Mouse (Mus musculus): Measurements from ENCODE around the gene Gnb3. TPM values are rescaled to one million over a fixed set of nuclear protein-coding genes. Genes with fewer than 3 reads are reported as not detected.

Gene Gnb3
- polyA plus RNA-seq, 1 experiment from 2014 or later, result 0.69 TPM

DNA sequence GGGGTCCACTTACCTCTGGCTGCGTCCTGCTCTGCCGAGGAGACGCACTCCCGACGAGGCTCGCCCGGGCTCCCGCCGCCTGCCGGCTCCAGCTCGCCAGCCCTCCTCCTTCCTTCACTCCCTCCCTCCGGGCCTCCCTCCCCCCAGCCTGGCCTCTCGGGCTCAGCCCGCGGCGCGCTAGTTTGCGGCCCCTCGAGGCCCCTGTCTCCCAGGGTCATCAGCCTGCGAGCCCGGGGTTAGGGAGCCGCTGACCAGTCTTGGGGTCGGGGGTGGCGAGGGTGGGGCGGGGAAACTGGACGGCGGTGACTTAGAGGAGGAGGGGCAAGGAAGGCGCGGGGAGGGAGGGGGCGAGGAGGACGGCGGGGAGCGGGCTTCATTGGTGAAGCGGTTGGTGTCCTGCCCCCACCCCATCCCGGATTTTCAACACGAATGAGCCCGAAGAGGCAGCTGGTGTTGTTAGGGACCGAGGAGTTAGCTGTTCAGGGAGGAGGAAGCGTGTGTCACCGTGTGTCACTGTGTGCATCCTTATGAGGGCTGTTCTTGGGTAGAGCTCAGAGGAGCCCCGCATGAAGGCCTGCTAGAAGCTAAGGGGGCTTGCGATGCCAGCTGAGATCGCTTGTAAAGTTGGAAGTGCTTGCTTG lies 23.7 kb upstream of the Gnb3 start, which contains the start of gene Gpr162:
Gene Gpr162 (minus strand): TSS at position 326 of the 641 bp plus-strand sequence.
- peak; percentile 72 for ATAC-seq (ENCODE audit: low FRiP score)
- peak within 1 kb of the TSS; percentile 89 for H3K9ac ChIP-seq (replicated peaks)
- H3K4me1 ChIP-seq, result peaks cover 70% of the 10 kb centered on the region
- H3K27ac ChIP-seq (replicated peaks), result peak within 1 kb of the TSS; percentile 97
- H3K4me2 ChIP-seq, result peak within 1 kb of the TSS; percentile 72
- H3K9me3 ChIP-seq (replicated peaks), result no peaks in the 10 kb centered on the region
- WGBS, result under 1% methylated on average over 43 of the region's 43 CpGs
- peak within 1 kb of the TSS; percentile 71 for H3K4me3 ChIP-seq (replicated peaks)
- peaks cover 14% of the 10 kb centered on the region for H3K36me3 ChIP-seq
- H3K27me3 ChIP-seq (replicated peaks), result no peaks in the 10 kb centered on the region

GRCm38 (mm10) chr6:124863125-124863657 lies 23.1 kb upstream of the Gnb3 start:
- H3K36me3 ChIP-seq, result peaks cover 17% of the 10 kb centered on the region
- 0% methylated on average over 8 of the region's 16 CpGs for WGBS
- peak overlapping the region; percentile 89 for H3K9ac ChIP-seq (replicated peaks)
- peak overlapping the region; percentile 97 for H3K27ac ChIP-seq (replicated peaks)
- H3K4me2 ChIP-seq, result peak overlapping the region; percentile 72
- H3K9me3 ChIP-seq (replicated peaks), result no peaks in the 10 kb centered on the region
- ATAC-seq (ENCODE audit: low FRiP score), result peak; percentile 35
- H3K4me1 ChIP-seq, result peaks cover 76% of the 10 kb centered on the region
- peak overlapping the region; percentile 71 for H3K4me3 ChIP-seq (replicated peaks)
- no peaks in the 10 kb centered on the region for H3K27me3 ChIP-seq (replicated peaks)

- Histone ChIP-seq H3K27me3 (replicated peaks) (no peaks in the 10 kb centered on the region), H3K4me1 (peaks cover 82% of the 10 kb centered on the region), H3K4me2 (peak overlapping the region; percentile 72), H3K9ac (replicated peaks) (peak overlapping the region; percentile 89), H3K36me3 (peaks cover 17% of the 10 kb centered on the region), H3K27ac (replicated peaks) (peak overlapping the region; percentile 97), H3K4me3 (replicated peaks) (peak overlapping the region; percentile 71), H3K9me3 (replicated peaks) (no peaks in the 10 kb centered on the region)
- ATAC-seq (ENCODE audit: low FRiP score), result peak; percentile 3; the same call in 1 of the 2 replicates
- 8% methylated on average over 8 of the region's 8 CpGs for WGBS
Measured at GRCm38 (mm10) chr6:124862406-124863124, 22.5 kb upstream of the Gnb3 start.

GRCm38 (mm10) chr6:124861802-124862201 lies 21.7 kb upstream of the Gnb3 start:
- peaks cover 82% of the 10 kb centered on the region for H3K4me1 ChIP-seq
- peaks cover 17% of the 10 kb centered on the region for H3K36me3 ChIP-seq
- H3K27ac ChIP-seq (replicated peaks), result peak overlapping the region; percentile 97
- peak overlapping the region; percentile 89 for H3K9ac ChIP-seq (replicated peaks)
- H3K27me3 ChIP-seq (replicated peaks), result no peaks in the 10 kb centered on the region
- peak overlapping the region; percentile 71 for H3K4me3 ChIP-seq (replicated peaks)
- ATAC-seq (ENCODE audit: low FRiP score), result no peak
- WGBS, result 45% methylated on average over 3 of the region's 3 CpGs
- H3K4me2 ChIP-seq, result peak overlapping the region; percentile 72
- H3K9me3 ChIP-seq (replicated peaks), result no peaks in the 10 kb centered on the region

DNA sequence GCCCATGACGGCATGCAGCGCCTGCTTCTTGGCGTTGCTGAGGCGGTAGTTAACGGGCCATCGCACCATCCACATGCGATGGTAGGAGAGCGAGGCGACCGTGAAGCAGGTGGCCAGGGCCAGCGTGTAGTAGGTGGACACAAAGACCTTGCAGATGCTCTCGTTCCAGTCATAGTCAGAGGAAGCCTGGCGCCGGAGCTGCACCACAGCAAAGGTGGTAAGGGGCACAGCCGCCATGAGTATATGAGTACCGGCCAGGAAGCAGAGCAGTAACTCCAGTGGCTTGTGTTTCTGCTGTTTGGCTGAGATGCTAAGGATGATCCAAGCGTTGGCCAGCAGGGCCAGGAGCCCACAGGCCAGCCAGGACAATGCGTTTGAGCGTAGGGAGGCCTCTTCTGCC lies 21.2 kb upstream of the Gnb3 start:
- peak overlapping the region; percentile 72 for H3K4me2 ChIP-seq
- no peak for ATAC-seq (ENCODE audit: low FRiP score)
- WGBS, result 81% methylated on average over 19 of the region's 19 CpGs
- H3K27me3 ChIP-seq (replicated peaks), result no peaks in the 10 kb centered on the region
- H3K36me3 ChIP-seq, result peaks cover 17% of the 10 kb centered on the region
- H3K4me3 ChIP-seq (replicated peaks), result peak overlapping the region; percentile 71; the same call in 1 of the 2 replicates
- no peaks in the 10 kb centered on the region for H3K9me3 ChIP-seq (replicated peaks)
- H3K27ac ChIP-seq (replicated peaks), result peak overlapping the region; percentile 97
- H3K4me1 ChIP-seq, result peaks cover 84% of the 10 kb centered on the region
- peak overlapping the region; percentile 89 for H3K9ac ChIP-seq (replicated peaks)

- ATAC-seq (ENCODE audit: low FRiP score), result no peak
- Histone ChIP-seq H3K27ac (replicated peaks) (peak overlapping the region; percentile 97), H3K9ac (replicated peaks) (peak overlapping the region; percentile 32; the same call in 1 of the 2 replicates), H3K4me1 (peaks cover 84% of the 10 kb centered on the region), H3K9me3 (replicated peaks) (no peaks in the 10 kb centered on the region), H3K4me3 (replicated peaks) (peak overlapping the region; percentile 13; the same call in 1 of the 2 replicates), H3K4me2 (peak overlapping the region; percentile 72), H3K36me3 (peaks cover 17% of the 10 kb centered on the region), H3K27me3 (replicated peaks) (no peaks in the 10 kb centered on the region)
- WGBS, result 91% methylated on average over 9 of the region's 9 CpGs
Measured at GRCm38 (mm10) chr6:124860511-124860910, 20.4 kb upstream of the Gnb3 start.

- peak overlapping the region; percentile 32; the same call in 1 of the 2 replicates for H3K9ac ChIP-seq (replicated peaks)
- WGBS, result 5% methylated on average over 12 of the region's 12 CpGs
- H3K27ac ChIP-seq (replicated peaks), result peak overlapping the region; percentile 97
- H3K4me1 ChIP-seq, result peaks cover 83% of the 10 kb centered on the region
- peak overlapping the region; percentile 13 for H3K4me3 ChIP-seq (replicated peaks)
- no peaks in the 10 kb centered on the region for H3K27me3 ChIP-seq (replicated peaks)
- peak overlapping the region; percentile 72 for H3K4me2 ChIP-seq
- H3K36me3 ChIP-seq, result peaks cover 17% of the 10 kb centered on the region
- H3K9me3 ChIP-seq (replicated peaks), result no peaks in the 10 kb centered on the region
- no peak for ATAC-seq (ENCODE audit: low FRiP score)
Measured at GRCm38 (mm10) chr6:124859725-124860124, 19.6 kb upstream of the Gnb3 start.

DNA sequence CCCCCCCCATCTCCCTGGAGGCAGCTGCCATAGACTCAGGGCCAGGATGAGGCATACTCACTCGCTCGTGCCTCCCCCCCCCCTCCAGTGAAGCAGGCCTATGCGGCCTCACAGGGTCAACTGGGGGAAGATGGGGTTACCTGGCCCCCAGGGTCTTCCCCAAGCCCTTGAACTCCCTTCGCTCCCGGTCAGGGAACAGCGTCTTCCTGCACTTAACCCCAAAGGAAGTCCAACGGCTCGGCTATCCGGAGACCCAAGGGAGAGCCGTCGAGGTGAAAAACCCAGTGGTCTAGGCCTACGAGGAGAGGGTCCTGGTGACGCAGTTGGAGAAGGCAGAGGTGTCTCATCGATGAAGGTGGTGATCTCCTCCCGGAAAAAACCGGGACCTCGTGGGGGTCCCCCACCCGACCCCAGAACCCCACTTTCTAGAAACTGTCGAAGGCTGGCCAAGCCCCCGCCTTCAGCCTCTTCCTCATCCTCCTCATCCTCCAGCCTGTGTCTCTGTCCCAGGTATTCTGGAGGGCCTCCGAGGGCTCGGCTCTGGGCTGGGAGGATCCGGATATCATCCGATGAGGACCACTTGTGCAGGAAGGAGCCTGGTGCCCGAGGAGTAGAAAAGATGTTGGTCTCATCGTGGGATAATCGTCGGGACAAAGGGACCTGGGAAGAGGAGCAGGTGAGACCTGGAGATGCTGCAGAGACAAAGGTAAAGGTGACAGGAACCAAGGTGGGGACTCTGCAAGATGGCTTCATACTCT lies 18.7 kb upstream of the Gnb3 start:
- peak overlapping the region; percentile 95 for H3K27ac ChIP-seq (replicated peaks)

DNA sequence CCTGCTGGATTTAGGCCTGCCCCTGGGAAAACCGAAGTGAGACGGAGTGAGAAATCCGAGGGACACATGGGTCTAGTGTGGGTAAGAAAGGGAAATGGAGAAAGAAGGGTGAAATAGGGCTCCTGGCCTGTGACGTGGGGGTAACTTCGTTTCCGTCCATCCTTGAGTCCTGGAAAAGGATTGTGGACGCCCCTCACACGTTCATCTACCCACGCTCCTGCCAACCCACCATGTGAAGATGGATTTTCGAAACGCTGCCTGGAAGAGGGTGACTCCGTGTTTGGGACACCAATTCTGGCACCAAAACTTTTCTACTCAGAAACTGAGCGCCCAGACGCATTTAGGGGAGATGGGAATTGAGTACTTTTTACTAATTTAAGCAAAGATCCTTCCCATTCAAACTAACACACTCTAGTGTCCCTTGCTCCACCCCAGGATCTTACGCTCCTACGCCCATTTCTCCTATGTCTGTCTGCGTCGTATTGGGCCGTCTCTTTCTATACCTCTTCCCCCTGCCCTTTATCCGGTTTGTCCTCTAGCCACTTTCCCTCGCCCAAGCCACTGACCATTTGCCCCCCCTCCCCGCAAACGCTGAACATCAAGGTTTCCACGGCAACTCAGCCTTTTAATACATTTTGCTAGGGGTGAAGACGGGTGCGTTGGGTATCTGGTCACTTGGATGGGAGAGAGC lies 17.9 kb upstream of the Gnb3 start:
- Histone ChIP-seq H3K4me3 (replicated peaks) (peak overlapping the region; percentile 55), H3K4me2 (peak overlapping the region; percentile 63), H3K9ac (replicated peaks) (peak overlapping the region; percentile 77), H3K36me3 (peaks cover 31% of the 10 kb centered on the region), H3K9me3 (replicated peaks) (no peaks in the 10 kb centered on the region), H3K27me3 (replicated peaks) (no peaks in the 10 kb centered on the region), H3K27ac (replicated peaks) (peak overlapping the region; percentile 95), H3K4me1 (peaks cover 72% of the 10 kb centered on the region)
- no peak for ATAC-seq (ENCODE audit: low FRiP score)
- 23% methylated on average over 26 of the region's 26 CpGs for WGBS

More for the DNA sequence above, 18.7 kb upstream of the Gnb3 start:
- peak overlapping the region; percentile 63 for H3K4me2 ChIP-seq
- no peak for ATAC-seq (ENCODE audit: low FRiP score)
- H3K27me3 ChIP-seq (replicated peaks), result no peaks in the 10 kb centered on the region
- WGBS, result 78% methylated on average over 28 of the region's 28 CpGs
- H3K4me3 ChIP-seq (replicated peaks), result peak overlapping the region; percentile 55; the same call in 1 of the 2 replicates
- no peaks in the 10 kb centered on the region for H3K9me3 ChIP-seq (replicated peaks)
- peaks cover 24% of the 10 kb centered on the region for H3K36me3 ChIP-seq
- H3K4me1 ChIP-seq, result peaks cover 75% of the 10 kb centered on the region
- H3K9ac ChIP-seq (replicated peaks), result no peak overlapping the region; the same call in 1 of the 2 replicates

DNA sequence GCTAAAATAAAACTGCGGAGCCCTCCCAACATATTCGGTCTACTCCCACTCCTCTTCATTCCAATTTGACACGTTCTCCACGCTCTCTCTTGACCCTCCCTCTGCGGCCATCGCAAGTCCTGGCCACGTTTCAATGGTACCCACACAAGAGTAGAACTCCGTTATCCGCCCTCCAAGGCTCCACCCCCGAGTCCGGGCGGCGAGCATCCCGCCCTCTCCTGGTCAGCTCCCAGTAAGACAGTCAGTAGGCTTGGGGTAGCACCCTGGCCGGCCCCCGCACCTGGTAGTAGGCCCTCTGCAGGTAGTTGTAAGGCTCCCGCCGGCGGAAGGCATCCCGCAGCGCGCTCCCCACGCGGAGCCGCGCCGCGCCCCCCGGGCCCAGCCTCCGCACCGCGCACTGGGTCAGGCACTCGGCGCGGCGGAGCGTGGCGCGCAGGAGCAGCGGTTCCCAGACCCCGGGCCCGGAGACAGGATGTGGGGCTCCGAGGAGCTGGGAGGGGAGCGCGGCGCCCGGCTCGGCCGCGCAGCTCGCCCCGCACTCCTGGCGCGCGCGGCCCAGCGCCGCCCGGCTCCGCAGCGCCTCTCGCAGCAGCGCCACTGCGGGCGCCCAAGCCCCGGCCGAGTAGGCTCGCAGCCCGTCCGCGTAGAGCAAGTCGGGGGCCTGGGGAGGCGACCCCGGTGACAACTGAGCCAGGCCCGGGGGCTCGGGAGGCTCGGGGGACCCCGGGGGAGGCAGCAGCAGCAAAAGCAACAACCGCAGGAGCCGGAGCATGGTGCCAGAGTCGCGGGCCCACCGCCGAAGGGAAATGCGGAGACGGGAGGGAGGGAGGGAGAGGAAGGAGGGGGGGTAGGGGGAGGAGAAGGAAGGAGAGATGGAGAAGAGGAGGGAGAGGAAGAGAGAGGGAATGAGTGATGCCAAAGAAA lies 17.1 kb upstream of the Gnb3 start, which contains the start of gene P3h3:
Gene P3h3 (minus strand): TSS at position 837 of the 924 bp plus-strand sequence.
- Histone ChIP-seq H3K27me3 (replicated peaks) (no peaks in the 10 kb centered on the region), H3K36me3 (peaks cover 35% of the 10 kb centered on the region), H3K9ac (replicated peaks) (peak within 1 kb of the TSS; percentile 77), H3K4me2 (peak within 1 kb of the TSS; percentile 63), H3K9me3 (replicated peaks) (no peaks in the 10 kb centered on the region), H3K27ac (replicated peaks) (peak within 1 kb of the TSS; percentile 95), H3K4me3 (replicated peaks) (peak within 1 kb of the TSS; percentile 55), H3K4me1 (peaks cover 63% of the 10 kb centered on the region)
- ATAC-seq (ENCODE audit: low FRiP score), result peak; percentile 91
- WGBS, result under 1% methylated on average over 83 of the region's 86 CpGs
